Mouse (Mus musculus): ENCODE measurements around the gene Mbd3l1.

The Mbd3l1 gene

GRCm38 (mm10) chr9:18478168-18478567 is at the start of gene Mbd3l1, which contains the start of gene Zfp558:
Gene Mbd3l1 (plus strand): TSS chr9:18478359.
Gene Zfp558 (minus strand): TSS chr9:18478268.
- DNase-seq, result no peak

GRCm38 (mm10) chr9:18430354-18430753 is 47.8 kb upstream of the Mbd3l1 start, which contains the start of gene Mbd3l2:
Gene Mbd3l2 (plus strand): TSS chr9:18430654.
- DNase-seq, result no peak

DNA sequence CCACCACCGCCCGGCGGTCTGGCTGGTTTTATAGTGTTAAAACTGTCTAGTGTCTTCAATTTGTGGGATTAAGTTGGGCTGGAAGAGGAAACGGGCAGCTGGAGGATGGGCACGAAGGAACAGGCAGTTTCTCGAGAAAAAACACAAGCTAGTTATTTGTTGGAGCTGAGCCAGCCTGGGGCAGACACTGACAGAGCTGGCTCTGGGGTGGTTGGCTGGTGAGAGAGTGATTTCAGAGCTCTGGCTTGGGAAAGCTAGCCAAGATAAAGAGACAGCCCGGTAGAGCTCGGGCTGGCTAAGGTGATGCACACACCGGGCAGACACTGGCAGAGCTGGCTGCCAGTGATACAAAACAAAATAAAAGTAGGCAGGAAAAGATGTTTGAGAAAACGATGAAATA is 46.5 kb upstream of the Mbd3l1 start:
- peak; percentile 17 for DNase-seq

DNA sequence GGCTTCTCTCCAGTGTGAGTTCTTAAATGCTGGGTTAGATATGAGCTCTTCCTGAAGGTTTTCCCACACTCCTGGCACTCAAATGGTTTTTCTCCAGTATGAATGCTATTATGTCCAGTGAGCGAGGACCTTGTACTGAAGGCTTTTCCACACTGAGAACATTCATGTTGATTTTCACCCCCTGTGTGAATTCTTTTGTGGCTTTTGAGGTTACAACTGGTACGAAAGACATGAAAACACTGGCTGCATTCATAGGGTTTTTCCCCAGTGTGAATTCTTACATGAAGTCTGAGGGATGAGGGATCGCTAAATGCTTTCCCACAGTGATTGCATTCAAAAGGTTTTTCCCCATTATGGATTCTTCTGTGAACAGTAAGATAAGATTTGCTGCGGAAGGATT is 21.6 kb upstream of the Mbd3l1 start:
- DNase-seq, result no peak

- no peak for DNase-seq
These were observed 10.8 kb upstream of the Mbd3l1 start for GRCm38 (mm10) chr9:18467350-18467749.

DNA sequence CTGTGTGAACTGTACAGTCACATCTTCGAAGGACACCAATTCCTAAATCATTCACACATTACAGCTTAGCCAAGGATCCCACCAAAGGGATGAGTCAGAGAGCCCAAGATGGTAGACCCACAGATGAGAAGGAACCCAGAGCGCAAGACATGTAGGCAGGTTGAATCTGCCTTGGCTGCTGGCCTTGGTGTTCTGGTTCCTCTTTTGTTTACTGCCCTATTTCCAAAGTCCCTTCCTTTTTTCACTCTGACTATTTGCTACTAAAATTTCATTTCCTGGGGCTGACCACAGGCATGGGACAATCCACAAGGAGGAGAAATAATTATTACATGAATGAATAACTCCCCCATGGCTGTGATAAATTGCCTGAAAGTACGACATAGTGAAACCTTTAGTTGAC is 10.2 kb upstream of the Mbd3l1 start:
- DNase-seq, result no peak

GRCm38 (mm10) chr9:18473324-18474128 is 4.6 kb upstream of the Mbd3l1 start:
- peak; percentile 84 for DNase-seq

- no peak for DNase-seq
These were observed 29.9 kb downstream of the Mbd3l1 start for GRCm38 (mm10) chr9:18508098-18508497.
